Mouse (Mus musculus) midbrain, embryonic 11.5 days (tissue): Measurements from ENCODE around the gene Ddx28. TPM values are rescaled to one million over a fixed set of nuclear protein-coding genes. Genes with fewer than 3 reads are reported as not detected.

Experiments used
- ATAC-seq: fragments of 200-750 bp; cut with Nextera tagmentation; 2 replicates; pipeline ENCODE4 v1.8.0; 2017; ENCODE audit warnings: moderate TSS enrichment, moderate library complexity; ENCODE audit not compliant: low FRiP score
- DNase-seq: peaks from one replicate; pipeline ENCODE4 v3.0.0; 2015; ENCODE audit warnings: low spot score; ENCODE audit errors: missing footprints
- H3K27ac ChIP-seq: fragments of 300-500 bp; sonication (generic); 2 replicates; pipeline ENCODE4 v1.5.1; 2014; ENCODE audit warnings: low read depth, low read length
- H3K27me3 ChIP-seq: fragments of 300-500 bp; sonication (generic); 2 replicates; pipeline ENCODE4 v1.6.1; 2014; ENCODE audit warnings: mild to moderate bottlenecking, low read length, moderate library complexity, mixed read lengths; ENCODE audit not compliant: control insufficient read depth, insufficient read depth
- H3K36me3 ChIP-seq: fragments of 300-500 bp; sonication (generic); 2 replicates; pipeline ENCODE4 v1.6.1; 2014; ENCODE audit warnings: mild to moderate bottlenecking, low read length, moderate library complexity, mixed read lengths; ENCODE audit not compliant: control insufficient read depth, insufficient read depth
- H3K4me1 ChIP-seq: fragments of 300-500 bp; sonication (generic); 2 replicates; pipeline ENCODE4 v1.6.1; 2014; ENCODE audit warnings: low read length; ENCODE audit not compliant: control insufficient read depth, insufficient read depth
- H3K4me2 ChIP-seq: fragments of 300-500 bp; sonication (generic); 2 replicates; pipeline ENCODE4 v1.6.1; 2014; ENCODE audit warnings: mild to moderate bottlenecking, moderate library complexity
- H3K4me3 ChIP-seq: fragments of 300-500 bp; sonication (generic); 2 replicates; pipeline ENCODE4 v1.5.1; 2014; ENCODE audit warnings: low read depth, low read length
- H3K9ac ChIP-seq: fragments of 300-500 bp; sonication (generic); 2 replicates; pipeline ENCODE4 v1.6.1; 2014; ENCODE audit warnings: low read length
- H3K9me3 ChIP-seq: fragments of 300-500 bp; sonication (generic); 2 replicates; pipeline ENCODE4 v1.6.1; 2016; ENCODE audit warnings: low read length; ENCODE audit not compliant: control insufficient read depth
- WGBS: fragments of 180-500 bp; shearing (Covaris S2); extraction: QIAGEN DNeasy Blood & Tissue Kit; methylation state at CpG from one replicate; pipeline ENCODE4 v1.1.7; 2014; 5-methylcytosine and 5-hydroxymethylcytosine counted together
- polyA plus RNA-seq: library from polyadenylated mRNA; unstranded; fragments of >200 nt; fragmentation: Nextera tagmentation; extraction: Ambion mirVana; gene quantifications from 2 replicates; pipeline ENCODE4 v1.2.1, GENCODE M21; 2014

The Ddx28 gene
- polyA plus RNA-seq, 1 experiment from 2014 or later = 23.4 TPM

DNA sequence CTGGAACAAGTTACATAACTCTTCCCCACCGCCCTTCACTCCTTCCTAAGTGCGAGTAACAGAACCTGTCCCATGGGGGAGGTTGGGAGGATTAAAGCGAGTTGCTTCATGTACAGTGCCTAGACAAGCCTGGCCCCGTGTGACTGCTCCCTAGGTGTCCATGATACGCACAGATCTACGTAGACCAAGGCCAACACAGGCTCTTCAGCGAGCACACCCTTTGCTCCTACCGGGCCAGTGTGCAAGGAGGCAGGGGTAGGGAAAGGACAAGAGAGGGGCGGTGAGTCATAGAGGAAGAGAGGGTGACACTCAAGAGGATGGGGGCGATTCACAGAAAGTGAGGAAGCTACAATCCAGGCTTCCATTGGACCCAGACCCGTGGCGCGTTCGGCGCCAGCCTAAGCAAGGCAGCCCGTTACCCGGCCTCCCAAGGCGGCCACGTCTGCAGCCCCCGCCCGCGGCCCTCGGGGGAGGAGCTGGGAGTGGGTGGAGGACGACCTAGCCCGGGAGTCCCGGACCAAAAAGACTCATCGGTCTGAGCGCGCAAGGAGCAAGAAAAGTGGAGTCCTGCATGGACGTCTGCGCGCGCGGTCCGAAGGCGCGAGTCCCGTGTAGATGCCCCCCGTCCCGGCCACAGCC is 46.3 kb downstream of the Ddx28 start:
- Histone ChIP-seq H3K36me3 (no peaks in the 10 kb centered on the region), H3K27me3 (peaks cover 20% of the 10 kb centered on the region), H3K27ac (no peak overlapping the region), H3K4me3 (peak overlapping the region; percentile 52), H3K9ac (peak overlapping the region; percentile 66), H3K4me2 (peak overlapping the region; percentile 74), H3K4me1 (peaks cover 6% of the 10 kb centered on the region), H3K9me3 (no peaks in the 10 kb centered on the region)
- DNase-seq (peak; percentile 91), ATAC-seq (peak; percentile 71)
- 3% methylated on average over 39 of the region's 40 CpGs for WGBS

DNA sequence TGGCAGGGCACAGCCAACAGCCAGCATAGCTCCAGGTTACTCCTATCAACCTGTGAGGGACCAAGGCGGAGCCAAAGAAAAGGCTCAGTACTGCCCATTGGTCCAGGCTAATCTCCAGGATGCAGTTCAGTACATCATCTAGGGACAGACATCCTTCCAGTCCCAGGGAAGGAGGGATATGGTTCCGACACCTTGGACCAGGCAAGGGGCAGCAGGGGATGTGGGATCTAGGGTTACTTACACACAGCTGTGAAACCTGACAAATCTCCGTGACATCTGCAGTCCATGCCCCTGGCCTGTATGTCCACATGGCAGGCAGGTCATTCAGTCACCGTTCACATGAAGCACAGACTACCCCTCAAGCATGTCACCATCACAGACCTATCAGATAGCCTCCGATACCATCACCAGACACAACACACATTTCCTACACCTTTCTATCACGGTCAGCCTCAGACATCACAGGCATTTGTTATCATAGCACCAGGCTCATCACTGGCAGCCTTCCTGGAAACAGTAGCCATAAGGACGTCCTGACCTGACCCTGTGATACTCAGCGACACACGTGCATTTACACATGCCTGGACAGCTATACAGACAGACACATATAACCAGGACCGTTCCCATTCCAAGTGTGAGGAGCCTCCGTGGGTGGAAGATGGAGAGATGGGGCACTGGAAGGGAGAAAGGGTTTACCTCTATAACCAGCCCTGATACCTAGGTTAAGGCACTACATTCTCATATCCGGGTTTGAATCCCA is 47.0 kb downstream of the Ddx28 start:
- H3K36me3 ChIP-seq = no peaks in the 10 kb centered on the region
- H3K4me2 ChIP-seq = peak overlapping the region; percentile 74
- peaks cover 20% of the 10 kb centered on the region for H3K27me3 ChIP-seq
- H3K4me1 ChIP-seq = peaks cover 6% of the 10 kb centered on the region
- no peak overlapping the region for H3K4me3 ChIP-seq
- H3K9me3 ChIP-seq = no peaks in the 10 kb centered on the region
- WGBS = 74% methylated on average over 12 of the region's 12 CpGs
- peak overlapping the region; percentile 66 for H3K9ac ChIP-seq
- H3K27ac ChIP-seq = no peak overlapping the region
- DNase-seq (no peak), ATAC-seq (no peak)

DNA sequence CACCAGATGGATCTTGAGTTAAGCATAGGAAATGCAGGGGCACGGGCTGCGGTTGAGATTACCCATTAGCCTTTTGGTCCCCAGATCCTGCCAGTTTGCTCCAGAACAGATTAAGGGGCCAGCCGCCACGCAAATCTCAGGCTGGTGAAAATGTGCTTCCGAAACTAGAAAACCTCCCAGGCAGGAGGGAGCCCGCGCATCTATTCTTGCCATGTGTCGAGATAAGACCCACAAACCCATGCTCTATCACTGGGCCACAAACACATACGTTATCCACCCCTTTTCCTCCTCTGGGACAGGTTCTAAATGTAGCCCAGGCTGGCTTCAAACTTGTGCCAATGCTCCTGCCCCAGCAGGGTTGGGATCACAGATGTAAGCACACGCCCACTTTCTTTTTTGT is 50.1 kb downstream of the Ddx28 start:
- Histone ChIP-seq H3K27ac (no peak overlapping the region), H3K9ac (no peak overlapping the region), H3K4me2 (no peak overlapping the region), H3K36me3 (no peaks in the 10 kb centered on the region), H3K9me3 (no peaks in the 10 kb centered on the region), H3K27me3 (peaks cover 15% of the 10 kb centered on the region), H3K4me1 (peaks cover 2% of the 10 kb centered on the region), H3K4me3 (no peak overlapping the region)
- no peak for ATAC-seq
- DNase-seq = no peak
- 88% methylated on average over 10 of the region's 10 CpGs for WGBS

DNA sequence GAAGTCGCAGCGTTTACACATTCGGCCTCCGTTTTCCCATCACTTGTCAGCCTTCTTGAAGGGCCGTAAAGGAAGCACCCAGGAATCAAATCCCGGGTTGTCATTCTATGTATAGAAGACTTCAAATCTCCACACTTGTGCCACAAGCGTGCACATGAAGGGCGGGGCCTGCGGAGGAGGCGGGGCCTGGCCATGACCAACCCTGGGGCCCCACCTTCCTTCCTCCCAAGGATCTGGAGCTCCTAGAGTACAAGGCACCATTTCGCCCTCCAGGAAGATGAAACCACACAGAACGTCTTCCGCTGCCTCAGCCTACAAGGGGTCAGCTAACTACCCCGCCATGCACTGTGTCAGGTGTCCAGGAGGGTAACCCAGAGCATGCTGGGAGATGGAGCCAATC is 50.6 kb downstream of the Ddx28 start:
- H3K36me3 ChIP-seq = no peaks in the 10 kb centered on the region
- H3K27ac ChIP-seq = no peak overlapping the region
- no peak overlapping the region for H3K9ac ChIP-seq
- H3K4me3 ChIP-seq = no peak overlapping the region
- H3K4me2 ChIP-seq = no peak overlapping the region
- no peaks in the 10 kb centered on the region for H3K9me3 ChIP-seq
- H3K27me3 ChIP-seq = peaks cover 12% of the 10 kb centered on the region
- 72% methylated on average over 14 of the region's 14 CpGs for WGBS
- H3K4me1 ChIP-seq = peaks cover 2% of the 10 kb centered on the region
- DNase-seq (no peak), ATAC-seq (no peak)

Other genes with a start within 250 kb of the Ddx28 start
- 10.9 and 11.2 TPM in 2 replicates for gene Ranbp10, start 184.5 kb downstream of the Ddx28 start, polyA plus RNA-seq
- gene Tsnaxip1, start 184.2 kb downstream of the Ddx28 start, polyA plus RNA-seq = 0.15 and 0.18 TPM in 2 replicates
- 58.1 and 60.4 TPM in 2 replicates for gene Cenpt, start 158.6 kb downstream of the Ddx28 start, polyA plus RNA-seq
- gene Thap11, start 156.8 kb downstream of the Ddx28 start, polyA plus RNA-seq = 66.5 and 70.5 TPM in 2 replicates
- gene Nutf2, start 151.3 kb downstream of the Ddx28 start, polyA plus RNA-seq = 300 and 367 TPM in 2 replicates
- gene Edc4, start 131.0 kb downstream of the Ddx28 start, polyA plus RNA-seq = 35.6 TPM in 2 replicates
- gene Nrn1l, start 118.3 kb downstream of the Ddx28 start, polyA plus RNA-seq = 0.29 and 0.40 TPM in 2 replicates
- 11.2 and 13.6 TPM in 2 replicates for gene Pskh1, start 111.4 kb downstream of the Ddx28 start, polyA plus RNA-seq
- 0.61 and 1.9 TPM in 2 replicates for gene Ctrl, start 78.0 kb downstream of the Ddx28 start, polyA plus RNA-seq
- 22.5 and 26.9 TPM in 2 replicates for gene Psmb10, start 73.4 kb downstream of the Ddx28 start, polyA plus RNA-seq
- 0.23 and 0.28 TPM in 2 replicates for gene Lcat, start 68.5 kb downstream of the Ddx28 start, polyA plus RNA-seq
- 7.2 and 7.8 TPM in 2 replicates for gene Slc12a4, start 45.8 kb downstream of the Ddx28 start, polyA plus RNA-seq
- gene Dpep3, start 32.5 kb downstream of the Ddx28 start, polyA plus RNA-seq = not detected in 2 replicates
- 14.4 and 16.4 TPM in 2 replicates for gene Dus2, start 20.5 kb downstream of the Ddx28 start, polyA plus RNA-seq
- 0.28 TPM in 1 of 2 replicates, not detected in the other for gene Dpep2nb, start 5.9 kb downstream of the Ddx28 start, polyA plus RNA-seq
- 3.9 and 4.0 TPM in 2 replicates for gene Nfatc3, start 47.0 kb upstream of the Ddx28 start, polyA plus RNA-seq
- 0.88 and 0.89 TPM in 2 replicates for gene Esrp2, start 125.1 kb upstream of the Ddx28 start, polyA plus RNA-seq
- 6.4 and 6.9 TPM in 2 replicates for gene Pla2g15, start 138.5 kb upstream of the Ddx28 start, polyA plus RNA-seq
- gene Slc7a6, start 157.0 kb upstream of the Ddx28 start, polyA plus RNA-seq = 88.3 and 89.4 TPM in 2 replicates
- 41.5 and 42.2 TPM in 2 replicates for gene Slc7a6os, start 199.1 kb upstream of the Ddx28 start, polyA plus RNA-seq
- 59.5 and 61.7 TPM in 2 replicates for gene Prmt7, start 199.1 kb upstream of the Ddx28 start, polyA plus RNA-seq